Comparison of ENCODE assay signal across 9 mouse cellular contexts in the genomic region with DNA sequence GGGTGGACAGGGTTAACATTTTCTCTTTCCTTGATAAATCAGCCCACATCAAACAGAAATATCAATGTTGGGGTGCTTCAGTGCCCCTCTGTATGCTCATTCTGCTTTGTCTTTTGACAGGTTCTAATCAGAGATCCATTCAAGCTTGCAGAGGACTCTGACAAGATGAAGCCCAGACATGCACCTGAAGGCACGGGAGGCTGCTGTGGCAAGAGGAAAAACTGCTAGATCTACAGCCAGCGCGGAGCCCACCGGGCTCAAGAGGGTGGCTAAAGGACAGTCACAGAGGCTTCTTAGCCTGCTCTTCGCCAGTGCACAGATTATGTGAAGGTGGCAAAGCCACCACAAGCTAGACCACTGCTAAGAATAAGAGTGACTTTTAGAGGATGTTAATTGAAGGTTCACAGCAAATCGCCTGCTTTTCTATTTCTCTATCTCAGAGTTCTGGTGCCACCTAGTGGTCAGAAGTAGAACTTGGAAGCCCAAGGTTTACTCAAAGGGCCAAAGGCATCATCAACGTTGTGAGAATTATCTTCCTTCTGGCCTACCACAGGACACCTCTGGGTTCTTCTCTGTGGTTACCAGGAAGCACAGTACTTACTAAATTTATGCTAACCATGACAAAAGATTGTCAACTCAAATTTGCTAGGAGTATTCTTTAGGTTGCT. TPM values are rescaled to one million over a fixed set of nuclear protein-coding genes. Genes with fewer than 3 reads are reported as not detected.
DNase-seq lines count a peak whose midpoint lies in the region; ATAC-seq lines count a peak whose summit lies in the region.
"Had no signal": no experiment of that assay in that cellular context is flagged by ENCODE, and none has a peak within 500 bp of the region (broad histone marks: within the 10 kb centered on the region; RNA-seq: fewer than 3 reads in every experiment).

No protein-coding gene starts in this region.

- no peaks in the 10 kb centered on the region for H3K9me3 ChIP-seq in heart, embryonic 11.5 days (replicated peaks; ENCODE audit: control insufficient read depth, low read length)
- H3K9me3 ChIP-seq: limb, embryonic 13.5 days had no signal

- peak; percentile 84 for DNase-seq in heart, adult 11 months
- peak; percentile 26 for DNase-seq in Muller cell, postnatal 12 days (ENCODE audit: inconsistent ontology term)
- peak; percentile 85 to 87 for DNase-seq in cerebellum, postnatal 14 days
- DNase-seq in gastrocnemius, postnatal 10 days = peak; percentile 60
- DNase-seq in layer of hippocampus, adult 11-12 months (ENCODE audit: low spot score) = peak; percentile 82
- peak; percentile 72 for DNase-seq in lung, postnatal 25 days (ENCODE audit: low spot score)
- peak; percentile 50 to 78 for DNase-seq in spleen, postnatal 10 days (ENCODE audit: low spot score in 2 of 2)

- H3K27me3 ChIP-seq in heart, embryonic 11.5 days (ENCODE audit: control insufficient read depth, insufficient read depth, low read length) = no peaks in the 10 kb centered on the region
- H3K27me3 ChIP-seq: limb, embryonic 13.5 days had no signal

- no peaks in the 10 kb centered on the region; the same call in none of the 2 replicates for H3K36me3 ChIP-seq in heart, embryonic 11.5 days (ENCODE audit: control insufficient read depth, insufficient read depth, low read length)

- no peak for ATAC-seq in heart, embryonic 11.5 days (replicated peaks; ENCODE audit: insufficient number of reproducible peaks, low FRiP score, low TSS enrichment)

- no peak overlapping the region for H3K9ac ChIP-seq in heart, embryonic 11.5 days (ENCODE audit: low read depth, low read length)
- H3K9ac ChIP-seq: limb, embryonic 13.5 days had no signal

- peaks cover 5% of the 10 kb centered on the region for H3K4me1 ChIP-seq in heart, embryonic 11.5 days (ENCODE audit: control insufficient read depth, insufficient read depth, low read length)
- H3K4me1 ChIP-seq: limb, embryonic 13.5 days had no signal

- no peak overlapping the region for H3K27ac ChIP-seq in heart, embryonic 11.5 days (ENCODE audit: low read depth, low read length)
- H3K27ac ChIP-seq: limb, embryonic 13.5 days had no signal

- H3K4me2 ChIP-seq in heart, embryonic 11.5 days = no peak overlapping the region
- H3K4me2 ChIP-seq: limb, embryonic 13.5 days had no signal

- no peak overlapping the region for H3K4me3 ChIP-seq in heart, embryonic 11.5 days (ENCODE audit: low read depth, low read length)
- H3K4me3 ChIP-seq: limb, embryonic 13.5 days had no signal

- WGBS in heart, embryonic 11.5 days (ENCODE audit: insufficient replicate concordance) = 48% methylated on average over 7 of the region's 7 CpGs

RNA-seq across cellular contexts. Expression of gene Cnnm2, which starts 20.9 kb away (rescaled TPM):
- 3.7 and 4.1 TPM in 2 replicates for polyA plus RNA-seq in heart, embryonic 11.5 days (2014; fragmentation: Nextera tagmentation; extraction: Ambion mirVana)
- total RNA-seq in gastrocnemius, postnatal 10 days (2021) = 1 to 10 TPM; 3.6 to 4.5 TPM

RNA-seq across cellular contexts. Expression of gene As3mt, which starts 33.2 kb away (rescaled TPM):
- 47.6 and 54.2 TPM in 2 replicates for polyA plus RNA-seq in heart, embryonic 11.5 days (2014; fragmentation: Nextera tagmentation; extraction: Ambion mirVana)
- 10 to 100 TPM; 66.4 to 71.2 TPM for total RNA-seq in gastrocnemius, postnatal 10 days (2021)

RNA-seq across cellular contexts. Expression of gene Borcs7, which starts 50.8 kb away (rescaled TPM):
- polyA plus RNA-seq in heart, embryonic 11.5 days (2014; fragmentation: Nextera tagmentation; extraction: Ambion mirVana) = 14.7 and 16.5 TPM in 2 replicates
- 10 to 100 TPM; 14.6 to 16.9 TPM for total RNA-seq in gastrocnemius, postnatal 10 days (2021)

Comparison
In these comparisons a context has a peak if more than half of its experiments do, and no peak if none do; other contexts are left out.
1. DNase-seq: peak in every context shown above with its lines; median percentile 86 in cerebellum, postnatal 14 days; 84 in heart, adult 11 months; 82 in layer of hippocampus, adult 11-12 months; 72 in lung, postnatal 25 days; 64 in spleen, postnatal 10 days; 60 in gastrocnemius, postnatal 10 days; 26 in Muller cell, postnatal 12 days.